Mouse (Mus musculus): ENCODE measurements around the gene Fbxo21.
A peak's percentile ranks its signal among the peaks of the same experiment; 100 is the strongest.

- no peak for TF ChIP-seq POLR2A (IDR thresholded peaks at IDR 0.05; ENCODE audit: extremely low read depth, insufficient read depth, low read length)
- TF ChIP-seq CTCF (IDR thresholded peaks at IDR 0.05; ENCODE audit: extremely low read depth, insufficient read depth, low read length): peak; percentile 94
Measured at GRCm38 (mm10) chr5:117946605-117947004, 29.9 kb upstream of the Fbxo21 start.

Data from cortical plate, adult 2 months (tissue).